Mouse (Mus musculus) kidney, postnatal 4 days (tissue): ENCODE data around the gene Psmd10.

ENCODE experiments used
- DNase-seq, 2 experiments: peaks; one replicate each; pipeline ENCODE4 v3.0.0; 2021; ENCODE audit warnings: mixed read lengths in 2 of 2

The Psmd10 gene

DNA sequence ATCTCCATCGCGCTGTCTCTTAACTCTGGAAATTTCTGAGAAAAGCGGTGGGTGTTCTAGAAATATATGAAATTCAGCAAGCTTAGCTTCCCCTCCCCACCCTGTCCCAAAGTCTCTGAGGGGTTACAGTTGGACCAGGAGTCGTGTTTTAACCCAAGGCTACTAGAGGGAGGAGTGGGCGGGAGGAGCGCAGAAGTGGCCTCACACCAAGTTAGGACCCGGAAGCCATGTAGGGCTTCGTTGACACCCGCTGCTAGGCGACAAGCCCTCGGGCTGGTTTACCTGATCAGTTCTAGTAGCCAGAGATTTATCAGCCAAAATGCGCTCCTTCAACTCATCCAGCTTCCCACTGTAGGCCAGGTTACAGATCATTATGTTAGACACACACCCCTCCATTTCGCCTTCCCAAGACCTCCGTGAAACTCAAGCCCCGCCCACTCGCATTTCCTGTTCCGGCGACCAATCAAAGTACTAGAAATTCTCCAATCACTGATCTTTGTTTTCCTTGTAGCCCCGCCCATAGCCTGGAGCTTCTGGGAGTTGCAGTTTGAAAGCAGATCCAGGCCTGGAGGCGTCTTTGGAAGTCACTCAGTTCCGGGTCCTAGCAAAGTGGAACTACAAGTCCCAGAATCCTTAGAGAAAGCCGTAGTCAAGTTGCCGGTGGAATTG is at the start of gene Psmd10, which contains the start of gene Atg4a:
TSS of gene Psmd10 (minus strand) at position 457 of the 669 bp plus-strand sequence.
TSS of gene Atg4a (plus strand) at position 636 of the 669 bp plus-strand sequence.
- DNase-seq: peak; percentile 92 to 95

DNA sequence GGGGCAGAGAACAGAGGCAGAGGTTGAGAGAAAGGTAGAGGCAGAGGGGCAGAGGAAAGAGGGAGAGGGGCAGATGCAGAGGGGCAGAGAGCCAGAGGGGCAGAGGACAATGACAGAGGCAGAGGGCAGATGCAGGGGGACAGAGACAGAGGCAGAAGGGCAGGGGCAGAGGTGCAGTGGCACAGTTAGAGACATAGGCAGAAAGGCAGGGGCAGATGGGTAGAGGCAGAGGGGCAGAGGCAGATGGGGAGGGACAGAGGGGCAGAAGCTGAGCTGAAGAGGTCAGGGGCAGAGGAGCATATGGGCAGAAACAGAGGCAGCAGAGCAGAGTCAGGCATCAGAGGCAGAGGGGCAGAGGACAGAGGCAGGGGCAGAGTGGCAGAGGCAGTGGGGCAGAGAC is 42.4 kb upstream of the Psmd10 start:
- DNase-seq: no peak

DNA sequence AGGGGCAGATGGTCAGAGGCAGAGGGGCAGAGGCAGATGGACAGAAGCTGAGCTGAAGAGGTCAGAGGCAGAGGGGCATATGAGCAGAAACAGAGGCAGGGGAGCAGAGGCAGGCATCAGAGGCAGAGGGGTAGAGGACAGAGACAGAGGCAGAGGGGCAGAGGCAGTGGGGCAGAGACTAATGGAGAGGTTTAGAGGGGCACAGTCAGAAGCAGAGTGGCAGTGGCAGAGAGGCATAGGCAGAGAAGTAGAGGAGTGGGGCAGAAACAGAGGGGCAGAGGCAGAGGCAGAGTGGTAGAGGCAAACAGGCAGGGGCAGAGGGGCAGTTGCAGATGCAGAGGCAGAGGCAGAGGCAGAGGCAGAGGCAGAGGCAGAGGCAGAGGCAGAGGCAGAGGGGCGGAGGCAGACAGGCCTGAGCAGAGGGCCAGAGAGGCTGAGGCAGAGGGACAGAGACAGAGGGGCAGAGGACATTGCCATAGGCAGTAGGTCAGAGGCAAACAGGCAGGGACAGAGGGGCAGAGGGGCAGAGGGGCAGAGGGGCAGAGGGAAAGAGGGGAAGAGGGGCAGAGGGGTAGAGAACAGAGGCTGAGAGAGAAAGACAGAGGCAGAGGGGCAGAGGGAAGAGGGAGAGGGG is 41.5 kb upstream of the Psmd10 start:
- no peak for DNase-seq

DNA sequence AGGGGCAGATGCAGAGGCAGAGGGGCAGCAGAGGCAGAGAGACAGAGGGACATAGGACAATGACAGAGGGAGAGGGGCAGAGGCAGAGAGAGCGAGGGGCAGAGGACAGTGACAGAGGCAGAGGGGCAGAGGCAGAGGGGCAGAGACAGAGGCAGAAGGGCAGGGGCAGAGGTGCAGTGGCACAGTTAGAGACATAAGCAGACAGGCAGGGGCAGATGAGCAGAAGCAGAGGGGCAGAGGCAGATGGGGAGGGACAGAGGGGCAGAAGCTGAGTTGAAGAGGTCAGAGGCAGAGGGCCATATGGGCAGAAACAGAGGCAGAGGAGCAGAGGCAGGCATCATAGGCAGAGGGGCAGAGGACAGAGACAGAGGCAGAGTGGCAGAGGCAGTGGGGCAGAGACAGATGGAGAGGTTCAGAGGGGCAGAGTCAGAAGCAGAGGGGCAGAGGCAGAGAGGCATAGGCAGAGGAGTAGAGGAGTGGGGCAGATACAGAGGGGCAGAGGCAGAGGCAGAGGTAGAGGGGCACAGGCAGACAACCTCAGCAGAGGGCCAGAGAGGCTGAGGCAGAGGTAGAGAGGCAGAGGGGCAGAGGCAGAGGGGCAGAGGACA is 40.5 kb upstream of the Psmd10 start:
- DNase-seq: no peak

GRCm38 (mm10) chrX:140985256-140985655 is 28.7 kb upstream of the Psmd10 start:
- DNase-seq: no peak

DNA sequence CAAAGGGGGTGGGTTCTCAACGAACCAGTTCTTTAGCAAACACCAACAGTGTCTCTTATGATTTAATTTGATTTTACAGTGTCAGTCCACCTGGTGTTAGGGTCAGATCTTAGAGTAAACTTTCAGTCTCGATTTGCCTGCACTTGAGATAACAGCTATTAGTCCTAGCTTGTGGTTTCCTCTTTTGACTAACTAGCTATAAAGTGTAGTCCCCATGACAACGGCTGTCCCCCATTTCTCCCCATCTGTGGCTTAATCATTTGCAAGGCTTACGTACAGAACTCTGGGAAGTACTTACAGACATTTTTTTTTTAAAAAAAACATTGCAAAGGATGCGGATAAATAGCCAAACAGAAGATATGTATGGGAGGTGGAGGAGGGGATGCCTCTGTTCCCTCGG is 28.3 kb upstream of the Psmd10 start:
- no peak for DNase-seq

GRCm38 (mm10) chrX:140983206-140983960 is 26.9 kb upstream of the Psmd10 start:
- peak in 1 of 2 experiments; percentile 17 for DNase-seq

- no peak for DNase-seq
These were observed 23.6 kb upstream of the Psmd10 start for GRCm38 (mm10) chrX:140980163-140980562.

- DNase-seq: peak; percentile 43 to 63
These were observed 23.0 kb upstream of the Psmd10 start for GRCm38 (mm10) chrX:140979546-140979945.

GRCm38 (mm10) chrX:140978943-140979342 is 22.4 kb upstream of the Psmd10 start:
- no peak for DNase-seq

- DNase-seq: no peak
These were observed 431 bp upstream of the Psmd10 start for GRCm38 (mm10) chrX:140956959-140957358.

DNA sequence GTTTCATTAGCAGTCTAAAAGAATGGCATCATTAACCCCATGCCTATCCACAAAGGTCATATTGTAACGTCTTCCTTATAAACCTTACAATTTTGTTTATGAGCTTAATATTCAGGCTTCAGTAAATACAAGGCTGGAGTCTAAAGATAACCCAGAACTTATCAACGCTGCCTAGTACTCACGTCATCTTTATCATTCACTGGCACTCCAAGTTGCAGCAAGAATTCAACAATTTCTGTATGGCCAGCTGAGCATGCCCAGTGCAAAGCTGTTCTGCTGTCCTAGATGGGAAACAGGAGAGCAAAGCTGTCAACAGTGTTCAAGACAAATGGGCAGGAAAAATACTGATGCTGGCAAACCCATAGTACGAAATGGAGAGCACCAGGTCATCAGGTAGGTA is 2.9 kb downstream of the Psmd10 start:
- DNase-seq: no peak

GRCm38 (mm10) chrX:140936271-140936670 is 20.3 kb downstream of the Psmd10 start:
- no peak for DNase-seq

- DNase-seq: no peak
These were observed 23.3 kb downstream of the Psmd10 start for GRCm38 (mm10) chrX:140933263-140933662.

DNA sequence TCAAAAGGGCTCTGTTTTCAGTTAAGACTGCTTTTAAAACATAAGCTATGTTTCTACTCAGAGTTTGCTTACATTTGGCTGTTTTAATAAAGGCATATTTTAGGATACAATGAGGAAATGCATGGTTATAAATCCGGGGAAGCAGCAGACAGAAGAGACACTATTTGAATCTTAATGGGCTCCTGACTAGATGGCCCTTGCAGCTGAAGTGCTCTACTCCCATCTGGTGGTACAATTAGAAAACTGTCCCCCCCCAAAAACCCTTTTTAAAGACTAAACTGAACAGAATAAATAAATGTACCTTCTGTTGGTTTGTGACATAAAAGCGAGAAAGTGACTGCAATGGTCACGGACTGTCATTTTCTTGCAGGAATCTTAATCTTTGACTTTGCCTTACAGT is 24.5 kb downstream of the Psmd10 start:
- DNase-seq: no peak

DNA sequence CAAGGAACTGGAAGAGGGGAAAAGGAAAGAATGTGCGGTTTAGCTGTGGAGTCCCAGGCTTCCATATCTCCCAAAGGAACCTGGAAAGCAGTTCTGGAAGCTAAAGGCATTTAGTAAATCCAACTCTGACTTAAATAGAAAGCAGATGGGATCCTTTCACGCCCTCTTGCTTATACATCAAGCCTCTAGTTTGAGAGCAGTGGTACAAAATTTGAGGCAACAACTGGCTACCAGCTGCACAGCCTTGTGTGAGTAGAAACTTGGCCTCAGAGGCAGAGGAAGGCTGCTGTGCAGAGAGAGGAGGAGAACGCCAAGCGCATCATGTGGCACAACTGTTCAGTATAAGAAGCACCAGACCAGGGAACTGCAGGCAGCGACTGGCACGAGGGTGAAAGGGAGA is 35.2 kb downstream of the Psmd10 start:
- DNase-seq: no peak

- DNase-seq: no peak
These were observed 49.2 kb downstream of the Psmd10 start, which contains the start of gene Vsig1 for GRCm38 (mm10) chrX:140907360-140907759. Gene Vsig1 (plus strand): TSS chrX:140907608.

DNA sequence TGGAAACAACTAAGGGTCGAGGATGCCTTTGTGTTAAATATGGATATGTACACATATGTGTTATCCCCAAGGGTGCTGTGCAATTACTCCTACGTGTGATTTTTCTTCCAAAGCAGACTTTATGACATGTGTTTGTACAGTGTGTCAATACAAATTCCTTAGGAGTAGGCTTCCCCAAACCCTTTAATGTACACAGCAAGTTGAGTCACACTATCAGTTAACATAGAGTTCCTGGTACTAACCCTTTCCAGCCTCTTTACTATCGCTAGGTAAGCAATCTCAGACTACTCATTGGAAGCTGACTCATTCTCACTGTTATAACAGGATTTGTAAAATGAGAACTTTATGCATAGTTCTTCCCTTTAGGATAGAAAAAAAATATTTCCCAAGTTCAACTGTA is 53.0 kb downstream of the Psmd10 start:
- no peak for DNase-seq
